Mouse (Mus musculus) c-Kit-positive CD71-positive TER-119-positive erythroid progenitor cells, embryonic 14.5 days (primary cell): ENCODE results near the gene Nrxn2.
A peak's percentile ranks its signal among the peaks of the same experiment; 100 is the strongest.

Source experiments
- DNase-seq: peaks from one replicate; pipeline ENCODE4 v3.0.0-alpha.2; 2013; ENCODE audit warnings: low spot score

Nrxn2 gene

DNA sequence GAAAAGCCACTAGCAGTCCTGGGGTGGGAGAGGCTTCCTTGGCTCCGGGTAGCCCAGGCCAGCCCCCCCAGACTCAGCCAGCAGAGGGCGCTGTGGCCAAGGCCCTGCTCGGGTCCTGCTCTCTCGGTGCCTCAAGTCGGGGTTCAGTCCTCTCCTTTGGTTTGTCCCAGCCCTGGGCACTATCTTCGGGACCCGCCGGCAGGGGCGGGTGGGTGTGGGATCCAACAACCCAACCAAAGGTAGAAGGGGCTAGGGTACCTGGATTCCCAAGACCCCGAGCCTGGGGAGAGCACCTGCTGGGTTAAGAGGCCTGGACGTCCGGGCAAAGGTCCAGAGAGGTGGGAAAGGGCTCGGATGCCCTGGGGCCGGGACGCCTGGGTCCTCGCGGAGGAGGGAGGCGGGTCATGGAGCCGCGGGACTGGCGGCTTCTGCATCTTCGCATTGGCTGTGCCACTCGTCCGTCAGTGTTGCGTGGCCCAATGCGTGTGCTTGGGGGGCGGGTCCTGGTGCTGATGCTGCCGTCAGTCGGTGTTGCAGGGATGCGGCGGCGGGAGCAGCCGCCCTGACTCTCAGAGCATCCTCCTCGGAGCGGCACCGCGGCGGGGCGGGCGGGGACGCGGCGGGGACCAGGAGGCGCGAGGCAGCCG, at the start of gene Nrxn2:
Gene Nrxn2, plus strand, starts transcription at position 499 of the 647 bp plus-strand sequence.
- DNase-seq = peak; percentile 65

DNA sequence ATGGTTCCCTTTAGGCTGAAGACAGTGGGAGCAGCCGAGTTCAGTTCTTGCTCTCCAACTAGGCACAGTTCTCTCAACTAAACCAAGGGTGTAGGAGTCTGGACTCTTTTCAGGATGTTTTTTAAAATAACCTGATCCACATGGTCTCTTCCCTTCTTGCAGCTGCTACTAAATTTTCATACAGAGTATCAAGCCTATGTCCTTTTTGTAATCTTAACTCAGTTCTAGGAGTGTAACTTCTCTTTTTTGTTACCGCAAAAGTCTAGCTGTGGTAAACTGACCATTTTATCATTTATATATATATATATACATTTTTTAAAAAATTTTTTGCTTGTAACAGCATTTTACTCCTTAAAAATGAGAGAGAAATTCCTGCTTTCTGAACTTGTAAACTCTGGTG, 48.4 kb upstream of the Nrxn2 start:
- DNase-seq = no peak

DNA sequence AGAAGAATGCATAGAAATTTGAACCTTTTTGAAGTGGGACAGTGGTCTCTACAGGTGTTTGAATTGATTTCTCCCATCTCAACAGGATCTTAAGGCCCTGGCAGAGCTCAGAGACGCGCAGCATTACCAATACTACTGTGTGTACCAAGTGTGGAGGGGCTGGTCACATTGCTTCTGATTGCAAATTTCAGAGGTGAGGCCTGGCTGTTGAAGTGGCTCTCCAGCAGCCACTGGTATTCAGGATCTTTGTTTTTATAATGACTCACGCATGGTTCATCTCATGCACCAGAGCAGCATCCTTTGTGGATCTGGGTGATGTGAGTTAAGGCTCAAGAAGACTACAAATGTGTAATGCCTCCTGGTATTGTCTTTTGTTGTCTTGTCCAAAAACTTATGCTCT, 46.1 kb upstream of the Nrxn2 start:
- no peak for DNase-seq

DNA sequence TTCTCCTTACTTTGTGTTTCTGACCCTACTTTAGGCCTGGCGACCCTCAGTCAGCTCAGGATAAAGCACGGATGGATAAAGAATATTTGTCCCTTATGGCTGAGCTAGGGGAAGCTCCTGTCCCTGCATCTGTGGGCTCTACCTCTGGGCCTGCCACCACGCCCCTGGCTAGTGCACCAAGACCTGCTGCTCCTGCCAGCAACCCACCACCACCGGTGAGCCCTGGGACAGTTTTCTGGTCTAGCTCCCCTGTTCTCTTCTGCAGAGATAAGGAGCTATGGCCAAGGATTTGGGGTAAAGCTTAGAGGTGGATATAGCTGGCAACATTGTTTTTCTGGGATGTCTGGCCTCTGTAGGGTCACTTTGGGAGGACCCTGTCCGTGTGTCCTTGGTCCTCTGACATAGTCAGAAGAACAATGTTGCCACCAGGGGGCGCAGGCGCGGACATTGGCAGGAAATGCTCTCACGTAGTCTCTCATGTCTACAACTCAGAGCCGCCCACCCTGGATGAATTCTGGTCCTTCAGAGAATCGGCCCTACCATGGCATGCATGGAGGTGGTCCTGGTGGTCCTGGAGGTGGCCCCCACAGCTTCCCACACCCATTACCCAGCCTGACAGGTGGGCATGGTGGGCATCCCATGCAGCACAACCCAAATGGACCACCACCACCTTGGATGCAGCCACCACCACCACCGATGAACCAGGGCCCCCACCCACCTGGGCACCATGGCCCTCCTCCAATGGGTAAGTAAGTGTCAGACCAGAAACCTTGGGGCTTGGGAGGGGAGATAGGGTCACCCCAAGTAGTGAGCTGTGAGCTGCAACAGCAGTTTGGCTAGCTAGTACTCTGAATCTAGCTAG, 44.8 kb upstream of the Nrxn2 start:
- DNase-seq = peak; percentile 55

DNA sequence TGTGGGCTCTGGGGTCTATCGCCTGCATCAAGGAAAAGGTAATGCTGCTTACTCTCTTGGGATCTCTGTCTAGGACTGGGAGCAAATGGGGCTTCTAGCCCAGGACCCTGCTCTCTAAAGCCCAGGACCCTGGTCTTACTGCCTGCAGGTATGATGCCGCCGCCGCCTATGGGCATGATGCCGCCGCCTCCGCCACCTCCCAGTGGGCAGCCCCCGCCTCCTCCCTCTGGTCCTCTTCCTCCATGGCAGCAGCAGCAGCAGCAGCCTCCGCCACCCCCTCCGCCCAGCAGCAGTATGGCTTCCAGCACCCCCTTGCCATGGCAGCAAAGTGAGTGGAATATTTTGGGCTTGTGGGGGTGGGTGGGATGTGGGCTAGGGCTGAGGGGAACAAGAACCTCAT, 44.0 kb upstream of the Nrxn2 start:
- DNase-seq = no peak

DNA sequence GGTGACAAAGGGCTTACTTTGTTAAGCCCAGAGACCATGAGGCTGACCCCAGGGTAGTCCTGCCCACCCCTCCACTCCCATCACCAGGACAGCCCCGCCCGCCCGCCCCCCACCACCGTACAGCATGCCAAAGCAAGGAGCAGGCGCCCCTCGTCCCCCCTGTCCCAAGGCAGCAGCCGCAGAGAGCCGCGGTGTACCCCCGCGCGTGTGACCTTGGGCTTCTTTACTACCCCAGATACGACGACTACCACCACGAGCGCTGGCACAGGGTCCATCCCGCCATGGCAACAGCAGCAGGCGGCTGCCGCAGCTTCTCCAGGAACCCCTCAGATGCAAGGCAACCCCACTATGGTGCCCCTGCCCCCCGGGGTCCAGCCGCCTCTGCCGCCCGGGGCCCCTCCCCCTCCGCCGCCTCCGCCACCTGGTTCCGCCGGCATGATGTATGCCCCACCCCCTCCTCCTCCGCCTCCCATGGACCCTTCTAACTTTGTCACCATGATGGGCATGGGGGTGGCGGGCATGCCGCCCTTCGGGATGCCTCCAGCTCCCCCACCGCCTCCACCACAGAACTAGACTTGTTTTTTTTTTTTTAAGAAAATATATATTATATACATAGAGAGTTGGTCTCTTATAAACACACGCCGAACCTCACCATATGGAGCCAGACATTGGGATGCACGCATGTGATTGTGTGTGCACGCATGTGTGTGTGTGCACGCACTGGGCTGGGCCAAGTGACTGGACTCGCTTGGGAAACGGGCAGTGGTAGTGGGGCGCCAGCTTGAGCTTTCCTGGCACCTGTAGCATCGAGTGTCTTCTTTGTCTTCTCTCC, 42.9 kb upstream of the Nrxn2 start:
- no peak for DNase-seq

DNA sequence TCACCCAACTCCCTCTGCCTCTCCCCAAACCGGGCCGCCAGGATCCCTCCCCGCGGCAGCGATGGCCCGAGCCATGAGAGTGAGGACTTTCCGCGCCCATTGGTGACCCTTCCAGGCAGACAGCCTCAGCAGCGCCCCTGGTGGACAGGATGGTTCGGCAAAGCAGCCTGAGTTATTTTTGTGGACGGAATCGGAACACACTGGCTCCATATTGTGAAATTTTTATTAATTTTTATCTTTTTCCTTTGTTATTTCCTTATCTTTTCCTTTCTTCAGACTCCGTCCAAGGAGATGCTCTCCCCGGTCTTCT, 42.3 kb upstream of the Nrxn2 start:
- no peak for DNase-seq

DNA sequence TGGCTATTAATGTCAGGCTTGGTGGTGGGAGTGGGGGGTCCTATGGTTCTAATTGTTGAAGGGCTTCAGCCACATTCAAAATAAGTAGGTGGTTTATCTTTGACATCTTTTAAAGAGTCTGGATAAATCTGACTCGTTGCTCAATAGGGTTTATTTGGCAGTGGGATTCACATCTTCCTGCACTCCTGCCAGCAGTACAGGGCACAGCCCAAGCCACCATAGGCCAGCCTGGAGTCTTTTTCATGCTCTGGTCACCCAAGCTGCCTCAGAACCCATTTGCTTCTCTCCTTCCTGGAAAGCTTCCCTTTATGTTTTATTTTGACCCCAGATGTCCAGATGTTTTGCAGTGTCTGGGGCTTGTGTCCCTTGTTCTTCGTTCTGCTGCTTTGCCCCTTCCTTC, 41.9 kb upstream of the Nrxn2 start:
- no peak for DNase-seq

DNA sequence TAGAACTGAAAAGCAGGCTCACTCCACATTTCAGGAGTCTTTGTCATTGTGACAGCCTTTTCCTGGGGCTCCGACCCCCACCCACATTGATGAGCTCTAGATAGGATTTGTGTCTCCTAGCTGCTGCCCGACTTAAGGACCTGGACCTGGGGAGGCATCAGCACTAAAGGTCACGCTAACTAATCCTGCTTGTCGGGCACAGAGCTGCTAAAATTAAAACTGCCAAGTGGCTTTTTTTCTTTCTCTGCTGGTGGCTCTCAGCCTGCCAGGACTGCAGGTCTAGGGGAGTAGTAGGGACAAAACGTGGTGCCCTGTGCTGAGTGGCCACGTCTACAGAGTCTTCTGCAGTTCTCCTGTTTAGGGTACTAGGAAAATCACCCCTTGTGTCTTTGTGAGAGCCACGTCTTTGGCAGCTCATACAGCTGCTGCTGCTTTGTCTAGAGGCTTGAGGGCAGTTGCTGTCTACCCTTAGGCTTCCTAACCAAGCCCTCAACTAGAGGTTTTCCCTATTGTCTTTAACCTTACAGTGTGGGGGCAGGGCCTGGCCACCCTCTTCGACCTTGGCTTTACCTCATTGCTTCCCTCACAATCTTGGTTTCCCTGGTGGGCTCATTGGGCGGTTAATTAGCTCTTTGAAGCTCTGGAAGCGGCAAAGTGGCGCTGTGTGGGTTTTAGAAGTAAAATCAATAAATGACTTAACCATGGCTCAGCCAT, 41.0 kb upstream of the Nrxn2 start:
- no peak for DNase-seq

DNA sequence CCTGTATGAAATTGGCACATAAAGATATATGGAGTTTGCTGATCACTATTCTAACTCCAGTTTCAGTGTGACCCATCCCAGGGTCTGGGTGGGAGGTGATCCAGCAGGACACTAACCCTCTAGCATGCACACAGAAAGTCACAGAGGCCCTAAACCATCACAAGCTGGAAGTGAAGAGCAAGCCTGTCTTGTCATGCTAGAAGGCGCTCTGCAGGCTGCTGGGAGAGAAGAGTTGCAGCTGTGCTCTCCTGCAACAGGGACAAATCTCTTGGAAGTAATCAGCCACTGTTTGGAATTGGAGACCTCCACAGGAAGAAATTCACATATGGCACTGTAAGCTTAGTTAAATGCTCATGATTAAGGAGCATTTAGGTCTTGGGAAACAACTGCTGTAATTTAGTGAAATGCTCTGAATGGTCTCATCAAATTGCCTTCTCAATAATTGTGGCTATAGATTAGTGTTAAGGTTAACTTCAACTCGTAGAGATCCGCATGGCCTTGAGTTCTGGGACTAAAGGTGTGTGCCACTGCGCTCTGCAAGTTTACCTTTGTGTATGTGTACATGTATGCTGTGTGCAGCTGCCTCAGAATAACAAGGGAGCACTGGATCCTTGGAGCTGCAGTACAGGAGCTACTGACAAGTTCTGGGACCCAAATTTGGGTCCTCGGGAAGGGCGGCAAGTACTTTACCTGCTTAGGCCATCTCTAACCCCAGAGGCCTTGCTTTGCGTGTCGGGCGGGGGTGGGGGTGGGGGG, 37.9 kb upstream of the Nrxn2 start:
- no peak for DNase-seq

DNA sequence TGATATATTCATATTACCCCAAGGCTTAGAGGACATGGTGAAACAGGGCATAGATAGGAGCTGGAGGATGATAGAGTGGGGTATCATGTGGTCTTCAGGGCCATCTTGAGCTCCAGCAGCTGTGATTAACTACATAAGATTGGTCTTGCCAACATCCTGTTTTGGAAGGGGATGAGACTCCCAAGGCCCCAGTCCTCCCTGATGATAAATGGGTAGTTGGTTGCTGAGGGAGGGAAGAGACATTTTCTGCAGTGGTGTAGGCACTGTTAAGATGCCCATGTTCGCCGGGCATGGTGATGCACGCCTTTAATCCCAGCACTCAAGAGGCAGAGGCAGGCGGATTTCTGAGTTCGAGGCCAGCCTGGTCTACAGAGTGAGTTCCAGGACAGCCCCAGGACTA, 37.3 kb upstream of the Nrxn2 start:
- DNase-seq = no peak

DNA sequence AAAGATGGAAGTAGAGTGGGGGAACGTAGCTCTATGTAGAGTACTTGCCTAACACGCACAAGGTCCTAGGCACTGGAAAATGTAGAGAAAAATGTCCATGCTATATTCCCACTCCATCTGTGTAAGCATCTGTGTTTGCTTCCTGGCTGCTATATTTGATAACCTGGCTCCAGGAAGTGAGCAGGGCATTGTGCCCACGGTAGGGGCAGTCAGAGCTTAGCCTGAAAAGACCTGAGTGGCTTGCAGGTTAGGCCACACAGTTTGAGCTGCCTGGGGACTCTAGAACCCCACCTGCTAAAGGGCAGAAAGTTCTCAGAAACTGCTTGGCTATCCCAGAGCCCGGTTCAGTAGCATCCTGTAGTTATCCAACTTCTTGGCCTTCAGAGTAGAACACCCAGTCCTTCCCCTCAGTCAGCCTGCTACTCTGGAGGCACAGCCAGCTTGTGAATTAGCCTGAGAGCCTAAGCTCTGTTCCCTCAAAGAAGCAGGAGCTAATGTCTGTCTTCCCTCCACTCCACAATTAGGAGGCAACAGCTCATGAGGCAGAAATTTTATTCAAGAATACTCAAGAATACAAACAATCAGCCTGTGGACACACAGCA, 36.1 kb upstream of the Nrxn2 start:
- no peak for DNase-seq

DNA sequence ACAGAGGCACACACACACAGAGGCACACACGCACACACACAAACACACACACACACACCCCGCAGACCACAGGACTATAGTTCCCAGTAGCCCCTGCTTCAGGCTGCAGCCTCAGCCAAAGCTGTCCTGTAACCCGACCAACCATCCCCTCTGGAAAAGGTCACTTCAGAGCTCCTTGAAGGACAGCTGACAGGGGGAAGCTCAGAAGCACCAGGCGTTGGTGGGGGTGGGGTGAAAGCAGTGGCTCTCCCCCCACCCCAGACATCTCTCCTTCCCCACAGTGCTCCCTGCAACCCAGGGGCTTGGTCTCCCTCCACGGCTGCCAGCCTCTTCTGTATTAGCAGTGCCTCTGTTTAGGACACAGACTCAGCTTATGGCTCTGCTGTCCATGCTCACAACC, 35.1 kb upstream of the Nrxn2 start:
- DNase-seq = no peak

DNA sequence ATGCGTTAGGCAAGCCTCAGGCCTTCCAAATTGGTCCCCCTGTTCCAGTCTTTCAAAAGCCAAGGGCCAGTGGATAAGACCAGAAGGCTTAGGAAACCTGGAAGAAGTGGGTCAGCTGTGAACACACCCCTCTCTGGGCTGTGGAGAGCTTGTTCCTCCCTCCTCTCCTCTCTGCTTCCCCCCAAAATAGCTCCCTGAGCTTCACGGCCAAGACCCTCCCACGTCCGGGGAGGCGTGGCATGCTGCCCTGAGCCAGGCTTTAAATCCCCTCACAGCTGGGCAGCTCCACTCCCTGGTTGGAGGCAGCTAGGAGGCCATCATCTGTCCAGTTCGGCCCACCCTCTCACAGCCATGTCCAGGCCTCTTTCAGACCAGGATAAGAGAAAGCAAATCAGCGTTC, 34.4 kb upstream of the Nrxn2 start, which contains the start of gene Pygm:
Gene Pygm, plus strand, starts transcription at position 272 of the 400 bp plus-strand sequence.
- no peak for DNase-seq

DNA sequence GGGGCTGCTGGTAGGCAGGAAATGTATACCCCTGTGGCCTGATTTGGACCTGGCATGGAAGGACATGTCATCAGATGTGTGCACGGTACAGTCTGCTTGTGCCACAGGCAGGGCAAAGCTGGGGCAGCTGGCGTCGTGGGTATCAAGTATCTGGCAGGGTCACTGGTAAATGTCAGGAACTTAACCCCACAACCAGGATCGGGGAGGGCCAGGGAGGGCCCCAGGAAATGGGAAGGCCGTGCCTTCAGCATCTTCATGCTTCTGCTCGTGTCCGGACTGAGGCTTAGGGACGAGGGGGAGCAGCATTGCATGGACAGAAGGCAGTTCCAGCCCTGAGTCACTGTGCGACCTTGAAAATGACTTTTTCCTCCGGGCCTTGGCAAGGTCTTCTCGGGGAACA, 33.6 kb upstream of the Nrxn2 start:
- DNase-seq = no peak

DNA sequence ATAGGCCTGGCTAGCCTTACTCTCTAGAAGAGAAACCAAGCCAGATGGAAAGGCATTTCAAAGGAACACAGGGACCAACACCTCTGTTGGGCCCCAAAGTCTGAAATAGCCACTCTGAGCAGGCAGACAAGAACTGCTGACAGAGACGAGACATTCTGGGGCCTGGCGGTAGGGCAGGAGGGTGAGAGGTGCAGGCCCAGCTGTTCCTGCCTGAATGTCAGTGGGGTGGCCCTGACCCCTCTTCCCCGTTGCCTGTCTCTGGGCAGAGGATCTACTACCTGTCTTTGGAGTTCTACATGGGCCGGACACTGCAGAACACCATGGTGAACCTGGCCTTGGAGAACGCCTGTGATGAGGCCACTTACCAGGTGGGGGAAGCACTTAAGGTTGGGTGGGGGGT, 33.1 kb upstream of the Nrxn2 start:
- DNase-seq = no peak

DNA sequence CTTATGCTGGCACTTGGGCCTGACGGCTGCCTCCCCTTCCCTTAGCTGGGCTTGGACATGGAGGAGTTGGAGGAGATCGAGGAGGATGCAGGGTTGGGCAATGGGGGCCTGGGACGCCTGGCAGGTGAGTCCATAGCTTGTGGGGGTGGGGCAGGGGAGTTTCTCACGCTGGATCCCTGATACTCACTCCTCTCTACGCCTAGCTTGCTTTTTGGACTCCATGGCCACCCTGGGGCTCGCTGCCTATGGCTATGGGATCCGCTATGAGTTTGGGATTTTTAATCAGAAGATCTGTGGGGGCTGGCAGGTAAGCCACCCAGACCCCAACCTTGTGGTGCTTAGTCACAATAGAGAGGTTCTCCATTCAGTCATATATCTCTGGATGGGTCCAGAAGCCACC, 32.7 kb upstream of the Nrxn2 start:
- no peak for DNase-seq

DNA sequence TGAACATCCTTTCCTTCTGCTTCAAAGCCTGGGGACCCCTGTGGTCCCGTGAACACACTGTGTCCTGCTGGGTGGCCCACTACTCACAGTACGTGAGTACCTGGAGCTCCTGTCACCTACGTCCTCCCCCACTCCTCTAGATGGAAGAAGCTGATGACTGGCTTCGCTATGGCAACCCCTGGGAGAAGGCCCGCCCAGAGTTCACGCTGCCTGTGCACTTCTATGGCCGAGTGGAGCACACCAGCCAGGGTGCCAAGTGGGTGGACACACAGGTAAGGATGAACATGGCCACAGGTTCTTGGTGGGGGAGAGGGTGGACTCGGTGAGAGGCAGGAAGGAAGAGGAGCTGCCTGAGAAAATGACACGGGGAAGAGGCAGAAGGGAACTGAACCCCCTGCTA, 32.3 kb upstream of the Nrxn2 start:
- no peak for DNase-seq

DNA sequence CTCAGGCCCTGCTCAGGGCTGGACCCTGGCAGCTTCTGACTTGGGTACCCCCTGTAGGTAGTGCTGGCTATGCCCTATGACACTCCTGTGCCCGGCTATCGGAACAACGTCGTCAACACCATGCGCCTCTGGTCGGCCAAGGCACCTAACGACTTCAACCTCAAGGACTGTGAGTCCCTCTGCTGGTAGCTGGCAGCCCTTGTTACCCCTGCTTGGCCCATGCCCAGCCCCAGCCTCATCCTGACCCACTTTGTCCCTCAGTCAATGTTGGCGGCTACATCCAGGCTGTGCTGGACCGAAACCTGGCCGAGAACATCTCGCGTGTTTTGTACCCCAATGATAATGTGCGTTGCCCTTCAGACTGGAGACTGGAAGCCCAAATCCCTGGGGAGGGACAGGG, 30.5 kb upstream of the Nrxn2 start:
- DNase-seq = no peak

DNA sequence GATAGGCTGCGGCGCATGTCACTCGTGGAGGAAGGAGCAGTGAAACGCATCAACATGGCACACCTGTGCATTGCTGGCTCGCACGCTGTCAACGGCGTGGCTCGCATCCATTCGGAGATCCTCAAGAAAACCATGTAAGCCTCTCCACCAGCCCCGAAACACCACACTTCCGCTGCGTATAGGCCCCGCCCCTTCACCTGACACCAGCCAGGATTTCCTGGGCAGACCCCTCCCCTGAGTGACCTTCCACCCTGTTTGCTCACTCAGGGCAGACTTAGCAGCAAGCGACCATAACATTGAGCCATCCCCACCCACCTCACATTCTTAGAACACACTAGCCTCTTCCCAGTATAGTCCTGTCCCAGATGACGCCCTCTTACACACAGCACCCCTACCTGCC, 28.7 kb upstream of the Nrxn2 start:
- no peak for DNase-seq

DNA sequence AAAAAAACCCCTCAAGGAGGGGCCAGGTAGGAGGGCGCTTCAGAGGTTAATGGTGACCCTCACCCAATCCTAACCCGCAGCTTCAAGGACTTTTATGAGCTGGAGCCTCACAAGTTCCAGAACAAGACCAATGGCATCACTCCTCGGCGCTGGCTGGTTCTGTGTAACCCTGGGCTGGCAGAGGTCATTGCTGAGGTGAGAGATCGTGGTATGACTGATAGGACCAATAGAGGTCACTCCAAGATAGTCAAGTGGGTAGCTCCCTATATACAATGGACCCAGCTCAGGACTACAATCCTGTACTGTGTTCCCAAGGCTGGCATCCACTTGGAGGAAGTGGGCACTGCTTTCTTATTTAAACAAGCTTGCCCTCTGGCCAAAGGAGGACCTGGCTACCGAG, 28.3 kb upstream of the Nrxn2 start:
- DNase-seq = no peak
